Mouse (Mus musculus) mouse embryonic stem cell (cell line): ENCODE measurements at regions not wholly inside any gene's neighbourhood (a gene's known extent, or its start where the extent isn't known, plus 50 kb on each side); places are given as distances from the start of the nearest gene placed in this dataset.

Source experiments
- in situ Hi-C, 2 experiments: fragments of 300-500 bp; cut with MboI; formaldehyde crosslinking; loops; 1 replicate in 1 of 2; 3 replicates in 1 of 2; pipeline ENCODE4 v1.14.3; 2019 to 2020; ENCODE audit warnings: low sequenced_read_pairs in 2 of 2, low pct_unique_long_range_greater_than_20kb in 1 of 2, mixed read lengths in 1 of 2; ENCODE audit not compliant: unreplicated experiment in 1 of 2

DNA sequence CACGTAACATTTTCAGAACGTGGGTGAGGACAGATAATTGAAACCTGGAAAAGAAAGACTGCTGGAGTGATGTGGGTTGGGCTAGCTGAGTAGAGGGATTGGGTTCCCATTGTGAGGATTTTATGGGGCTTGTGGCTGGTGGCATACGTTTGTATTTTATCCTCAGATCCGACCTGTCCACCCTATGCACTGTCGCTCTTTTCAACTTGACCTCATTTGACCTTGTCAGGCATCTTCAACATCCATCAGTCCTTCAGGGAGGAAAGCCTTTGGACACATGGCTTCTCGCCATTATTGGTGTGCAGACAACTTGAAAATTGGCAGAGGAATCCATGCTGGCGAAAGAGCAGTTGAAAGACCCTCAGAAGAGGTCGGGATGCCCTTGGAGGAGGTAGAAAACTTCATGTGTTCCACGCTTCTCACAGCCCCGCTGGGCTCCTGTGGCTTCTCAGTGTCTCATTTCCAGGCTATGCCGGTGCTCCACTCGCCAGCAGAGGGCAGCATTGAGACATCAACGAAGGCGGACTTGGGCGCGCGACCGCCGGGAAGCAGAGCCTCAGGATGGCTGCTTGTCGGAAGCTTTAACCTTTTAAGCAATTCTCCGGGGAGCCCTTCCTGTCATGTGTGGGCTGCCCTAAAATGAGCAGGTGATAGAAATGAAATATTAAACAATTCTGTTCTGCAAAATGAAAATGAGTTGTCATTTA lies 896.8 kb upstream of the Car8 start:
- in situ Hi-C loops, result loop anchor here (10.0 to 25.0 kb wide), 4 partner anchors 319 to 627 kb away; no protein-coding TSS in a partner anchor

DNA sequence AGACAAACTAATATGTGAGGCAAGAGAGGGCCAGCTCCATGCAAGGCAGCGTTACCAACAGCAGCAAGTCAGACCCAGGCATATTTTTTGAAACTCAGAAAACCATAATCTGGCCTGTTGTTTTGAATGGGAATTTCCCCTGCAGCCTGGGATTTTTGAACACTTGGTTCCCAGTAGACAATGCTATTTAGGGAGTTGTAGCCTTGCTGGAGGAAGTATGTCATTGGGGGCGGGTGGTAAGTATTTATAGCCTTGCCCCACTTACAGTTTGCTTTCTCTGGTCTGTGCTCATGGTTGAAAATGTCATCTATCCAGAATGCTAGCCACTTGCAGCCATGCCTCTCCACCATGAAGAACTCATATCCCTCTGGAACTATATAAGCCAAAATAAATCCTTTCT lies 894.9 kb upstream of the Car8 start:
- in situ Hi-C loops, result loop anchor here (10.0 to 25.0 kb wide), 4 partner anchors 321 to 629 kb away; no protein-coding TSS in a partner anchor

DNA sequence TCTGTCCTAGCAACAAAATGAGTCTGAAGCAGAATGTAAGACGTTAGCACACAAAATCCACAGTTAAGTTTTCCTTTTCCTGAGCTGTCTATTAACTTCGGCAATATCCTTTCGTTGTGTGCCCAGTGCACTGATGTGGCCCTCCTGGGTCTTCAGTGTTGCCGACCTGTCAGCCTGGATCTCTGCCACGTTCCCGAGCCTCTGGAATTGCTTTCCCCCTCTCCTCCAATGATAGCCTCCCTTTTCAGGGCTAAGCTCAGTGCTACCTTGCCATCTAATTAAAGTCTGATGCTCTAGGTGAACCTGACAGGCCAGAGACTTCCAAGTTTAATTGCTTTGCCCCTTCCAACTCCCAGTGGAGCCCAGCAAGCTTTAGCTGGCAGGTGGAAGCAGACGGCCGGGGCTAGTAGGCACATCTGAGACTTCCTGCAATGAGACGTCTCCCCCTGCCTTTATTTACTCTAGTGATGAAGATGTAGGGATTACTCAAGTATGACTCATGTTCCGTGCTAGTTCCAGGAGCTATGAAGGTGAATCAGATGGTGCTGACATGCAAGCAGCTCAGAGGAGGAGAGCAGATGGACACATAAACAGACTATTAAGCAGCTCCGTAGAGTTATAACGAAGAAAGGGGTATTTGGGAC lies 894.3 kb upstream of the Car8 start:
- in situ Hi-C loops, result loop anchor here (10.0 to 25.0 kb wide), 4 partner anchors 322 to 629 kb away; no protein-coding TSS in a partner anchor

DNA sequence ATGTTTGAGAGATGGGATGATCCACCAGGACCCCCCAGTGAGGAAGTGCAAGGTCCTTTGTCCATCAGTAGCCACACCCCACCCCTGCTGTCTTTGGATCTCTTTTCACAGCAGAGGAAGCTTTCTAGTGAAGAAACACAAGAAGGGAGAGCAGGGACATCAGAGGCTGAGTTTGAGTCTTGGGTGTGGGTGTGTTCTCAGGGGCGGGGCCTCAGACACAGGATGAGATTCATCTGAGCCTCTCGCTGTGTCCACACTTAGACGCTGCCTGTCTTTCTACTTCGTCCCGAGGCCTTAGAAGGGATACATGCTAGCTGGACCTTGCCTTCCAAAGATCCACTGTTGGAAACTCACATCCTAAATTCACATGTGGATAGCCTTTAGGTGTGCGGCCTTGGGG lies 893.5 kb upstream of the Car8 start:
- in situ Hi-C loops, result loop anchor here (10.0 to 25.0 kb wide), 4 partner anchors 322 to 630 kb away; no protein-coding TSS in a partner anchor

DNA sequence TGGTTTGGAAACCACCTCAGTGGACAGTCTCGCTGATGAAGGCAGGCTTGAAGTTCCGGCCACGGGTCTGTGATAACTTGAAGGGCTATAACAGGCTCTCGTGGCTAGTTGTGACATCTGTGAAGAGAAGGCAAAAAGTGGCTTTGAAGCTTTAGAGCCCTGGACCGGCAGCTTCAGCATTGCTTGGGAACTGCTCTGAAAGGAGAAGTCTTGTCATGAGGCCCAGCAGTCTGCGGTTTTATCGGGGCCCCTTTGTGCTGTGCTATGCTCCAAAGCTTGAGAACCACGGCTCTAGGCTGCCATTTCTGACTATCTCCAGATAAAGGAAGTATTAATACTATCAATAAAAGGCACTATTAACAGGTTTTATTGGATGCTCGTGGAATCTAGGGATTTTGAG lies 892.8 kb upstream of the Car8 start:
- in situ Hi-C loops, result loop anchor here (10.0 to 25.0 kb wide), 4 partner anchors 323 to 631 kb away; no protein-coding TSS in a partner anchor

DNA sequence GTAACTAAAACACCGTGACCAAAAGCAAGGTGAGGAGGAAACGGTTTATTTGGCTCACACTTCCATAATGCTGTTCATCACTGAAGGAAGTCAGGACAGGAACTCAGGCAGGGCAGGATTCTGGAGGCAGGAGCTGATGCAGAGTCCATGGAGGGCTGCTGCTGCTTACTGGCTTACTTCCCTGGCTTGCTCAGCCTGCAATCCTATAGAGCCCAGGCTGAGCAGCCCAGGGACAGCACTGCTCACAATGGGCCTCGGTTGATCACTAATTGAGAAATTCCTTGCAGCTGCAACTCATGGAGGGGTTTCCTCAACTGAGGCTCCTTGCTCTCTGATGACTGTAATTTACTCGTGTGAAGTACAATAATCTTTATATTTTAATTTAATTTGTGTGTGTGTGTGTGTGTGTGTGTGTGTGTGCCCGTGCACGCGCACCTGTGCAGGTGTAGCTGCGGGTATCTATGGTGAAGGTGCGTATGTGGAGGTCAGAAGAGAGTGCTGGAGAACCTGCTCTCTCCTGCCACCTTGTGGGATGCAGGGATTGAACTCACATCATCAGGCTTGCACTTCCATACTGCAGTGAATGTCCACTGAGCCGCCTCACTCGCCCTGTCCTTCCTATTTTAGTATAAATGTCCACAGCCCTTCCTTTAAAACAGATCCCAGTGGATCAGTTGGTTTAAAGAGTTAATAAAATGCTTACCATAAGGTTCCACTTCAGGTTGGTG lies 886.6 kb upstream of the Car8 start:
- in situ Hi-C loops, result loop anchor here (25.0 kb wide), 2 partner anchors 412 to 637 kb away; no protein-coding TSS in a partner anchor

DNA sequence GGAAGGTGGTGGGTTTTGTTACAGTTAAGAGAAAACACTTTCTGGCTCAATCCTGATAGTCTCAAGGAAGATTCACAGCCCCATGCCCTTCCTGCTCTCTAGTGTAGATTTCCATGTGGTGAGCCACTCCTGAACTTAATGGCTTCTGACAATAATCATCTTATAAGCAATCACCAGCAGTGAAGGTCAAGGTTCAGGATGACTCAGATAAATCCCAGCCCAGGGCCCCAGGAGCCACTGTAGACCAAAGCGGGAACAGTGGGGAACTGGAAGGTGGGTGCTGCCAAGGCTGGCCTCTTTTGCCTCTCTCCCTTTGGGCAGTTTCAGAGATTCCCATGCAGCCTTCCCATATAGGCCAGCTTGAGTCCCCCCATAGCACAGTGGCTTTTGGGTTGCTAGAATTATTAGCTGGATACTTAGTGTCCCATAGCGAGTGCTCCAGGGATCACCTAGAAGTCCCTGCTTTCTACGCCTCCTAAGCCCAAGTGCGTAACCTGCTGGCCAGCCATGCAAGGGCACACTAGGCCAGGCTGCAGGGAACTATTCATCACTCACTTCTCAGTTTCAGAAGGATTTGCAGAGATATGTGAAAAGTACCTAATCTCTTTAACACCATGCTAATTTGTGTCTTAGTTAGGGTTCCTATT lies 885.9 kb upstream of the Car8 start:
- in situ Hi-C loops, result loop anchor here (25.0 kb wide), 2 partner anchors 413 to 638 kb away; no protein-coding TSS in a partner anchor

DNA sequence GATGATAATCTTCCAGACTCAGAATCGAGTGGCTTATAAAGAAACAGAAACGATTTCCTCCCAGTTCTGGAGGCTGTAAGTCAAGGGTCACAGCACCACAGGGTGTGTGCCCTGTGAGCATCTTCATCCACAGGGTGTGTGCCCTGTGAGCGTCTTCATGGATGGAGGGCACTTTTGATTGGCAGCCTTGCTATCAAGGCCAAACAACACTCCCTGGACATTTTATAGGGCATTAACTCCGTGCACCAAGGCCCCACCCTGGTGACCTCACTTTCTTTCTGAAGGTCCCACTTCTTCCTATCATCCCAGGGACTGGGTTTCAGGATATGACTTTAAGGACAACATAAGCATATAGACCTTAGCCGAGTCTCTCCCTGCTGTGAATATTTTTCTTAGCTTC lies 885.3 kb upstream of the Car8 start:
- in situ Hi-C loops, result no loop called here

DNA sequence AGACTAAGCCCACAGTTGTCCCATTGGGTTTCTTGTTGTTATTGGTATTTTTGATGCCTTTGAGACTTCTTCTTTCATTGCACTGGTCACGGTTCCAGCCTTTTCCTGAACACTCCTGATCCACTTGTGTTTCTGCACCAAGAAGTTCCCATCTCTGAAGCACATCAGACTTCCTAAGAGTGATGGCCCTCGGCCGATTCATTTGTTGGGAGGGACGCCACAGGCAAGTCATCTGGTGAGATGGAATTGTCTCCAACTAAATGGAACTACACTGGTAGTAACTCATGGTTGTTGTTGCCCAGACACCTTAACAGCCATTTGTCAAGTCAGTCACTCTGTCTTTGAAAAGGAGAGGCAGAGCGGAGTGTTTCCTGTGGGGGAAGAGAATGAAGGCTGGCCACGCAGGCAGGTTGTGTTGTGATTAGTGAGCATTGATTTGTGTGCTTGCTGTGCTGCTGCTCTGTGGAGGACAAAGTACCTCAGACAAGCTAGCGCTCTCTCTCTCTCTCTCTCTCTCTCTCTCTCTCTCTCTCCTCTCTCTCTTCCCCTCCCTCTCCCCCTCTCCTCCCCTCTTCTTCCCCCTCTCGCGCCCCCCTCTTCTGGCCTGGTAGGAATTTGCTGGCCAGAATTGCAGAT lies 884.7 kb upstream of the Car8 start:
- in situ Hi-C loops, result no loop called here

DNA sequence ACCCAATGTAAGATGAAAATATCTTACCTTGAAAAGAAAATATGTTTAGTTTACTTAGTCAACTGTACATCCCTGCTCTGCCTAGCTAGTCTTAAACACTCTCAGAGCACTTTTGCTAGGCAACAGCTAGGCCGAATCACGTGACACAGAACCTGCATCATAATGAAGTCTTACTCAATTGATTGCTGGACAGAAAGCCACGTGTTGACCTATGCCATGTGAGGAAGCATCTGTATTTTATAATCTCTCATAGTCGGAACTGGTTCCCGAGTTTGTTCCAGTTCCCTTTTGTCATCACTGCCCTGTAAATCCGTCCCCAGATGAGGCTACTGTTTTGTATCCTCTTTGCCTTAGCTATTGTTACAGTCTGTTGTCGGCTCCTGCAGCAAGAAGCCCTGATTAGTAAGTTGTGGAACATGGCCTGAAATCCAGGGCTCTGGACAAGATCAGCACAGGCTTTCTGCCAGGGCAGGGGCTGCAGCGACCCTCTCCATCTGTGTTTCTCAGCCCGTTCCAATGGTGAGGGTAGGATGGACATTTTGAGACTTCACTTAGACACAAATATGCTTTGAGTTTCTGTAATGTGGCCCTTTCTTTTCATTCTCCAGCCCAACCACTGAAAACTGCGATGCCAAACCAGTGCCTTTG lies 883.9 kb upstream of the Car8 start:
- in situ Hi-C loops, result no loop called here

DNA sequence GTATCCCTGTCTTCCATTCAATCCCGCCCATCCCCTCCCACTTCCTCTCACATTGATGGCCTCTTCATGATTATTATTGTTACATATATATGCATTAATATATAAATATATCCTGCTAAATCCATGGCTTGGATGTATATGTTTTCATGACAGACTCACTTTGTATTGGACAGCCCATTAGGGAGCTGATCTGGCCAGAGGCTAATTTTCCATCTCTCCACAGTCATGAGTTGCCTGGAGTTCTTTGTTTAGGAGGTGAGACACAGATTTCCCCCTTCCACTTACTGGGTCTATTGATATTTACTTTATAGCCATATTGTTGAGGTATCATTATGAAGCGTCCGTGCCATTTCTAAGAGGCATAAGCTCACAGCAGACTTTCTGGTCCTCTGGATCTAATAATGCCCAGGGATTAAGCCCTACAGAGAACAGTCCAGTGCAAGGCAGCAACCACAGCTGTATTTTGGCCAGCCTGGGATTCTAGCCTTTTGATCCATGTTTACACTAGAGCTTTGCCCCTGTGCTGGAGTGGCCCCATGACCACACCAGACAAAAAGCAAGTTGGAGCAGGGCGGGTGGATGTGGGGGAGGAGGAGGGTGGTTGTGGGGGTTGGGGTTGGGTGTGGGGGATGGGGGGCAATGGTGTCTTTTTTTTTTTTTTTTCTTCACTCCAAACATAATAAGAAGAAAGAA lies 878.3 kb upstream of the Car8 start:
- in situ Hi-C loops, result no loop called here

DNA sequence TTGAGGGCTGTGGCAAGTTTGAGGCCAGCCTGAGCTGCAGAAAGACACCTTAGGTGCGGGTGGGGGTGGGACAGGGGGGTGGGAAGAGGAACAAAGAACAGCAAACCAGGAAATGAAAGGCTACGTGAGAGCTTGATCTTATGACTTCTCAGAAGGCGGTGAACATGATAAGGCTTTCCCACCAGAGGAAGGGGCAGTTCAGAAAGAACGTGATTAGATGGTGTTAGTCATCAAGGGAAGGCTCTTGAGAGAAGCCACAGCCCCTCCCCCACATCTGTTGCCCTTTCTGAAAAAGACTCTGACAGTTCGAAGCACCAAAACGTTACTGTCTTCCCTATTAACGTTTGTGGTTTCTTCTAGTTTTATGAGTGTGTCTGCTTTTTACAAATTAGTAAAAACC lies 877.0 kb upstream of the Car8 start:
- in situ Hi-C loops, result no loop called here

DNA sequence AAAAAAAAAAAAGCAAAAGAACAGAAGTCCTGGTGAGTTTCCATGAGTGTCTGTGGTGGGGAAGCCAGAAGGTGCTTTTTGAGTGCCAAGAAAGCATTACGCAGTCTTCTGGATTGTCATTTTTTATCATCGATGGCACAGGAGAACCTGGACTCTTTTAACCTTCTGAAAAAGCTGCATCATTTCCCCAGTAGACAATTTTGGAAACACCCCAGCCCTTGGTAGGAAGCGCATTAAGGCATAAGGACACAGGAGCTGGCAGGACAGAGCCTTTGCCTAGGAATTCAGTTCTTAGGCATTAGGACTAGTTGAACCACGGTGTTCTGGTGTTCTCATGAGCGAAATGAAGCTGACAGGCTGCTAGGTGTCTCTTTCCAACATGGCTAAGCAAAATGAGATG lies 875.1 kb upstream of the Car8 start:
- in situ Hi-C loops, result no loop called here

DNA sequence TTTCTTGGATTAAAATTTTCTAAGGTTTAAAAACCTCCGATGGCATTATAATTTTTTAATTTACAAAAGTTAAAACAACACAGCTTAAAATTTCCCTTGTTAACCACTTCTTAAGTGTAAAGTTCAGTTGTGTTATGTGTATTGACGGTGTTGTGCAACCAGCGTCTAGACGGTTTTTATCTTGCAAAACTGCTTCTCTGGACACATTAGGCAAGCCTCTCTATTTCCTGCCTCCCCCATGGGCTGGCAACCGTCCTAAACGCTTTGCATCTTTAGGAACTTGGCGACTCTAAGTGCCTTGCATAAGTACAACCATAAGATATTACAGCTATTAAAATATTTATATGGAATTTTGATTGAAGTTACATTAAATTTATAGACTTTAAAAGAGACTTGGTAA lies 871.5 kb upstream of the Car8 start:
- in situ Hi-C loops, result no loop called here

DNA sequence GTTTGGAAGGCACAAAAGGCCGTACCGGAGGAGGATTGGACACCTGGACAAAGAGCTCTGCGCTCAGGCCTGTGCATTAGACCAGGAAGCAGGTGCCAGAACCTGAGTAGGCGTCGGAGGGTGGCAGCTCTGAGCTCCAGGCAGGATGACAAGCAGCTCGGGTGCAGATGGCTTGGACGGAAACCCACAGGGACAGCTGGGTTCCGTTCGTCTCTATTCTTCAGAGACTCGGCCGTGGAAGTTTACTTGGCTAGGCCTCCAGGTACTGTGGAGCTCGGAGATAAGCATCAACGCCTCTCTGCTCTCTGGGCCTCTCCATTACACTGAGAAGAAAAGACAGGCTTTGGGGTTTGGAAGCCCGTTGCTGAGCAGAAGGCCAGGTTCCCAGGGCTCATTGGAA lies 868.5 kb upstream of the Car8 start:
- in situ Hi-C loops, result no loop called here

DNA sequence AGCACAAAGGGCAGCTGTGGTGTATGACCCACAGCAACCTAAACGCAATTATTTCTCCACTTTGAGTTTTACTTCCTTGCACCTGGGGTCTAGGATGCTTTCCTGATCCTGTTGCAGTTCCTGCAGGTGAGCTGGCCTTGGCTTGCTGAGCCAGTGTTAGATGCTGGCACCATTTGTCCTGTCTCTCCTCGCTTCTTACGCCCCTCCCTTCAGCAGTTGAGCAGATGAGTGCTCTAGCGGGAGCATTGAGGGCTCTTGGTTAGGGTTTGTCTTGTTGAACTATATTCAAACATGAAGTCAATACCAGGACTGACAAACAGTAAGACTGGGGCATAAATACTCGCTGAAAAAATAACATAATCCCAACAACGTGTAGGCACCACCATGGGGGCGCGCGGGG lies 867.9 kb upstream of the Car8 start:
- in situ Hi-C loops, result no loop called here

DNA sequence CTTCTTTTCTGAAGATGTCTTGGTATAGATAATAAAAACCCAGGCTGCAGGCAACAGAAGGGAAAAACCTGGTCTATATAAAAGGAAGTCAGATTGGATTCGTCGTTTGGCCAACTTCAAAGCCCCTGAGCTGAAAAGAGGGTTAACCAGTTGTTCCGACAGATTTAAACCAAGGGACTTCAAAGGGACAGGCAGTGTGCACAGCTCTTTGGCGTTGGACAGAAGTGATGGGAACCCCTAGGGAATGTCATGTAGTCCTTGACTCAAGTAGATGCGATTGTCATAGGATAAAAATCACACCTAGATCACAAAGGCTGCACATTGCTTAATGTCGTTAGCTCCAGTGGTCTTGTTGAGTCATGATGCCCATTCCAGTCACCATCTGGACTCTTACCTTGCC lies 865.8 kb upstream of the Car8 start:
- in situ Hi-C loops, result no loop called here
